Mouse (Mus musculus) urinary bladder, postnatal 25 days (tissue): ENCODE data around the gene Mmp9.

ENCODE experiments used
- DNase-seq: peaks from one replicate; pipeline ENCODE4 v3.0.0; 2022; ENCODE audit warnings: low spot score

The Mmp9 gene

GRCm38 (mm10) chr2:164940140-164940830, at the start of gene Mmp9:
Gene Mmp9 (plus strand): TSS chr2:164940780.
- no peak for DNase-seq

- no peak for DNase-seq
These were observed 49.3 kb upstream of the Mmp9 start for GRCm38 (mm10) chr2:164891056-164891834.

- no peak for DNase-seq
These were observed 48.5 kb upstream of the Mmp9 start for GRCm38 (mm10) chr2:164891908-164892695.

DNA sequence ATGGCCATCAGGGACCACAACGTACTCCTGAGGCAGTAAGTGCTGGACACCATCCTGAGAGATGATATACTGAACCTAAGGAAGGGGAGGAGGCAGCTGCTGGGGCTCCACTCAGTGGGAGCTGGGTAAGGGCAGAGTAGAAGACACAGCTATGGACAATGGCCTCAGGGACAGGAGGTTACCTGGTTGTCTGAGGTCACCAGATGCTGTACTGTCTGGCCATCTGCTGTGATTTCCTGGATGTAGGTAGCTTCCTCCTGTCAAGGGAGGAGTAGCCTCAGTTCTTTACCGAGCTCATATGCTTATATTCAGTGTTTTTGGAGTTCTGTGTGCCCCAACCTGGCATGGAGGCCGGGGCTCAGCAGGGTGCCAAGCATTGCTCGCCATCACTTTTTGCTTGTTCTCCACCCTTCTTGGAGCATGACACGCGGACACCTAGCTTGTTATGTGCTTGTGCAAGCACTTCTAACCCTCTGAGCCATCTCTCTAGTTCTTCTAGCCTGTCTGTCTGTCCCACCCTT, 47.8 kb upstream of the Mmp9 start:
- no peak for DNase-seq

- no peak for DNase-seq
These were observed 46.5 kb upstream of the Mmp9 start for GRCm38 (mm10) chr2:164894048-164894447.

- DNase-seq, result no peak
These were observed 45.9 kb upstream of the Mmp9 start for GRCm38 (mm10) chr2:164894644-164895043.

DNA sequence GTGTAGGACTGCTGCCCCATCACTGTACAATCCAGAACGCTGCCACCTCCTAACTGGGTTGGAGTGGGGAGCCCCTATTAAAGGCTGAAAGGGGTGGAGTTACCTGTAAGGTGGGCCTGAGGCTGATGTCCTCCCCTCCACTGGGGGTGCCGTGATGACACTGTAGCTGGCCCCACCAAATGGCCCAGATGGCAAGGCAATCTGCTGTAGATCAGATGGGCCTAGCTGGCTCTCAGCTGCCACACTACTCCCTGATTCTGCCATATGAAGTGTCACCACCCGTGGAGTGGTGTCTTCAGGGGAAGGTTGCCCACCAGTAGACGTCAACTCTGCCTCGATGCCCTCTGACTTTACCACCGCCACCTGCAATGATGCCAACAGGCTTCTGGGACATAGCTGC, 44.7 kb upstream of the Mmp9 start:
- no peak for DNase-seq

- no peak for DNase-seq
These were observed 42.6 kb upstream of the Mmp9 start for GRCm38 (mm10) chr2:164898008-164898407.

DNA sequence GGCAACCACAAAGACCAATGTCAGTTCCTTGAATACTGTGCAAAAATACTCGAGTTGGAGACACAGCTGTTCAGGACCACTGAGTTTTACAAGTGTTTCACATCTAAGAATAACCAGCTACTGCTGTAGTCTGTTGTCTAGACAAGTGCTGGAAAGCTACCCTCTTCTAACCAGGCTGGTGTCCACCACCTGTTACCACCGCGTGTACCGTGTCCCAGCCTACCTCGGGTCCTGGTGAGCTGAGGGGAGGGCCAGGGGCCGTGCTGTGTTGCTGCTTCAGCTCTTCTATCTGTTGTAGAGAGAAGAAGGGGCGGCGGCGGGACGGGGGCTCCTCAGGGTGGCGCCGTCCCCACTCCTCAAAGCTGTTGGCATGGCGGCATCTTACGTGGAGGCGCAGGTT, 41.5 kb upstream of the Mmp9 start:
- no peak for DNase-seq

- no peak for DNase-seq
These were observed 40.7 kb upstream of the Mmp9 start for GRCm38 (mm10) chr2:164899723-164900459.

DNA sequence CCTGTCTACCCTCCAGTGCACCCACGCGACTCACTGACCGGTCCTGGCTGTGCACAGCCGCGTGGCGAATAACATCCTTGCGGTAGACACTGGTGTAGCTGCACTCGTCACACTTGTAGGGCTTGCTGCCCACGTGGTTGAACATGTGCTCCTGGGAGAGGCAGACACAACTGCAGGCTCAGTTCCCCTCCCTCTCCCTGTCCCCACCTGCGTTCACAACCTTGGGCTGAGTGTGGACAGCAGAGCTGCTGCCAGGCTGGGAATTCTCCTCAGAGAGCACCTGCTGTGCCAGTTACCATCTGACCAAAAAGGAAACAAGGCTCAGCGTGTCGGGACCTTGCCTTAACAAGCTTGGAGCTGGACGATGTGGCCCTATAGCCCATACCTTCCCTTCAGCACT, 39.2 kb upstream of the Mmp9 start:
- no peak for DNase-seq

DNA sequence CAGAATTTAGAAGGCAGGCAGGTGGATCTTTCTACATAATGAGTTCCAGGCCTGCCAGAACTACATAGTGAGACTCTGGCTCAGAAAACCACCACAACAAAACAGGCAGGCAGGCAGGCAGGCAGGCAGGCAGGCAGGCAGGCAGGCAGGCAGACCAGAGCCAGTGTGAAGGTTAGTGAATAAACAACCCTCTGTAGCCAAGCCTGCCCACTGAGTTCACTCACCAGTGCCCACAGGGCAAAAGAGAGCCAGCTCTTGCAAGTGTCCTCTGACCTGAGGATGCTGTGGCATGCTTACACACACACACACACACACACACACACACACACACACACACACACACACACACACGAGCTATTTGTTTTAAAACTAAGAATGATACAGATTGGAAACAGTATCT, 37.1 kb upstream of the Mmp9 start:
- no peak for DNase-seq

DNA sequence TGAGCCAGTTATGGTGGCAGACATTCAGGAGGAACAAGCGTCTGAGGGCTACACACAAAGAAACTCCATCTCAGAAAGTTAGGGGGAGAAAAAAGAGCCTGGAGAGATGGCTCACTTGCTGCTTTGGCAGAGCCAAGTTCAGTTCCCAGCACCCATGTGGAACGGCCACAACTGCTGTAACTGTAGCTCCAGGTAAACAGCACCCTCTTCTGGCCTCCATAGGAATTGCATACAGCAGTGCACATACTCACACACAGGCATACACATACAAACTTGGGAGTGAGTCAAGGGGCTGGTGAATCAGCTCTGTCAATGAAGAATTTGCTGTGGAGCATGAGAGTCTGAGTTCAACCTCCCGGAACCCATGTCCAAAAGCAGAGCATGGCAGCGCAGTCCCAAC, 34.5 kb upstream of the Mmp9 start:
- DNase-seq, result no peak

DNA sequence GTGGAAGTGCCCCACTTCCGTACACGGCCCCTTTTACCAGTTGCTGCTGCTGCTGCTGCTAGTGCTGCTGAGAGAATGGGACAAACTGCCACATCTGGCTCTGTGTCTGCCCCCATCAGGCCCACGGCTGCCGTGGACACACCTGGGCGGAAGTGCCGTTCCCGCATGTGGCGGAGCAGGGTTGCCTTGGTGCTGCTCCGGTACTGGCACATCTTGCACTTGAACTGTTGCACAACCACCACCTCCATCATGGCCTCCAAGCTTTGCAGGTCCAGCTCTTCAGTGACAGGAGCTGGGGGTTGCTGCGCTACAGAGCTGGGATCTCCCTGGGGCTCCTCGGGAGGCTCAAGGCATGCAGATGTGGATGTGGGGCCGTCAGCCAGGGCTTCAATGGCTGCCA, 33.1 kb upstream of the Mmp9 start:
- DNase-seq, result no peak

DNA sequence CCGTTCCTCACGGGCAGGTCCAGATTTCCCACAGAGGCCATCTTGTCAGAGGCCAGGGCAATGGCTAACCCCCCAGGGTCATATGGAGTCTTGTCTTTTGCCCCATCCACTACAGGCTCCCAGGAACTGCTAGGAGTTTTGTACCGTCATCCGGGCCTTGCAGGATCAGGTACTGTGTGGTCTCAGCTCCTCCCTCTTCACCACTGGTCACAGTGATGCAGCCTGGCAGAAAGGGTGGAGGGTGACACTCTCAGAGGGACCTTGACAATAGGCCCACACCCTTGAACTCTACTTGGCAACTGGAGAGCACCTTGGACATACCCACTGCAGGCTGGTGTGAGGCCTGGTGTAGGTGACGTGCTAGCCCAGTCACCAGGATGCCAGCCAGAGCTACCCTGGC, 32.6 kb upstream of the Mmp9 start:
- no peak for DNase-seq

- no peak for DNase-seq
These were observed 31.5 kb upstream of the Mmp9 start for GRCm38 (mm10) chr2:164909100-164909499.

GRCm38 (mm10) chr2:164909542-164909941, 31.0 kb upstream of the Mmp9 start:
- peak; percentile 27 for DNase-seq

DNA sequence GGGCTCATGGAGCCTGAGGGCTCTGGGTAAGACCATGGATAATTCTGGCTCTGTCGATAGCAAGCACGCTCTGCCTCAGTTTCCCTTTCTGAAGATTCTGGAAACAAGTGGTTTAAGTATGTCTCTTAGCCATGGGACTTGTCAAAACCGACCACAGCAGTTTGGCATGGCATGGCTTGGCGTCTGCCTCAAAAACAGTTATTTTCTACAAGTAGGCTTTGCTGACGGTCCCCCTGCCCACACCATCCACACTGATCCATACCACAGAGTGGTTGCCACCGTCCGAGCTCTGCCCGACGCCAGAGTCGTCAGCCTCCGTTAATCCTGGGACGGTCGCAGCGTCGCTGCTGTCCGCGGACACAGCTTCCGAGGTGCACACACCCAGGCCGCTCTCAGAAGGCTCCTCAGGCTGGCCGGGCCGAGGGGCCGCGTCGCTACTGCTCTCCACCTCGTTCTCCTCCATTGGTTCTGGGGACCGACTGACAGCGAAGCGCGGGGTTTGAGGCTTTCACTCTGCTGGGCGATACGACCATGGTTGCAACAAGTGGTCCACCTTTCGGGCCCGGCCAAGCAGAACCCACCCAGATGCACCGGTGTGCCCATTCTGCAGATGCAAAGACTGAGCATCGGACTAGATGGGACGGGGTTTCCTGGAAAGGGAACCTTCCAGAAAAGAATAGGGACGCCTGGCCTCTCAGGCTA, 30.1 kb upstream of the Mmp9 start:
- DNase-seq, result no peak

DNA sequence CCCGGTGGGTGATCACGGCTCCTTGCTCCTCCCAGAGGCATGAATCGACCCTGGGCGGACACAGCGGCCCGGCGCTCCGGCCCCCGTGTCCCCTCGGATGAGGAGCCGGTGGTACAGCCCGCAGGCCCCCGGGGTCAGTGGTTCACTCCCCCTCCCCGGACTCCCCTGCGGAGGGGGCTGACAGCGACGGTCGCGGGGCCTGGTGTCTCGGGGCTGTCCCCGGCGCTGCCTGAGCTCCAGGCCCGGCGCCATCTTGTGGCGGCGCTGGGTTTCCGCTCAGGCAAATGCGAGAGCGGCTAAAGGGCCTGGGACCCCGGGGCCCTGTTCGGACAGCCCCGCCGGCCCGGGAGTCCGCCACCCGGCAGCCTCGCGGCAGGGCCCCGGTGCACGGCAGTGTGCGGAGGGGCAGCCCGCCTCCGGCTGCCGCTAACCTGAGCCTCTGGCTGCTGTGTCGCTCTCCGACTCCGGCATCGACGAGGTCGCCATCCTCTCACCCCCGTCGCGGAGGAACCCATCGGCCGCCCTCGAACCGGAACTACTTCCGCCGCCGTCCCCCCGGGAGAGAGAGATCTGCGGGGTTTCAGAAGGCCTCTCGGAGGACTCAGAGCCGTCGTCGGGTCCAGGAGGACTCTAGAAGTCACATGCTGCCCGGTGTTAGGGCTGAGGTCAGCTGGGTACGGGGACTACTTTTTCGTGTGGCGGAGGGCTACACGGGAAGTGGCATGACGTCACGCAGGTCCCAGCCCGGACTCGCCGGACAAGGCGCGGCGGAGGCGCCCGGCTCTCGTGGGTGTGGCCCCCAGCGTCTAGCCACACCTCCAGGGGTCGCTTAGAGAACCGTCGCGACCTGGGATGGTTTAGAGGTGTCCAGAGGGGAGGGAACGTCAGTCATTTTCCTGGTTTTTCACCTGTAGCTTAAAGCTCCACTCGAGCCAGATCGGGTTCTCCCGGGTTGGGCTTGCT, 29.2 kb upstream of the Mmp9 start, which contains the start of gene Zfp335:
Gene Zfp335, minus strand, starts transcription at position 672 of the 963 bp plus-strand sequence.
- DNase-seq, result peak; percentile 91

DNA sequence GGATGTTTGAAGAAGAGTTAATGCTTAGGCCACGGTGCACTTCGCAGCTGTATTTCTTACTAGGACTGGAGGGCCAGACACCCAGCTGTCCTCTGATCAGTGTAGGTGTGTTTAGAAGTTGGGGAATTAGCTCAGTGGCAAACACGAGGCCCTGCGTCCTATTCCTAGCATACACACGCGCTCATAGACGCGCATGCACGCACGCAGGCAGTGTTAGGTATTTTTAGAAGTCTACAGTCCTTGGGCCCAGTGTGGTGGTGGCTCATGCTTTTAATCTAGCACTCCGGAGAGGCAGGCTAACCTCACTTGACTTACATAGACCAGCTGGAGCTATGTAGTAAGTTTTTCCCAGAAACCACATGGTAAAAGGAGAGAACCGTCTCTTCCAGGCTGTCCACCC, 28.4 kb upstream of the Mmp9 start:
- peak; percentile 21 for DNase-seq
